Mouse (Mus musculus) v-Abl transformed pro-B cells (cell line): Measurements from ENCODE around the gene Kcnip4.

Experiments used
- in situ Hi-C, 2 experiments: fragments of 400-800 bp; cut with MboI; formaldehyde crosslinking; loops; one replicate each; pipeline ENCODE4 v1.15.1; 2025; ENCODE audit not compliant: unreplicated experiment in 2 of 2

Kcnip4 gene

GRCm38 (mm10) chr5:49524394-49525241 is at the start of gene Kcnip4:
TSS of gene Kcnip4 (minus strand) at chr5:49524907.
- in situ Hi-C loops, result no loop called here

GRCm38 (mm10) chr5:49571876-49572275 is 47.2 kb upstream of the Kcnip4 start:
- in situ Hi-C loops, result no loop called here

GRCm38 (mm10) chr5:49563751-49564150 is 39.0 kb upstream of the Kcnip4 start:
- in situ Hi-C loops, result no loop called here

- in situ Hi-C loops, result no loop called here
These were observed 32.7 kb upstream of the Kcnip4 start for GRCm38 (mm10) chr5:49557436-49557835.

GRCm38 (mm10) chr5:49547884-49548283 is 23.2 kb upstream of the Kcnip4 start:
- in situ Hi-C loops, result no loop called here

GRCm38 (mm10) chr5:49529362-49529761 is 4.7 kb upstream of the Kcnip4 start:
- in situ Hi-C loops, result no loop called here

GRCm38 (mm10) chr5:49525242-49525612 is 520 bp upstream of the Kcnip4 start:
- in situ Hi-C loops, result no loop called here

- in situ Hi-C loops, result no loop called here
These were observed 712 bp downstream of the Kcnip4 start for GRCm38 (mm10) chr5:49523997-49524393.

GRCm38 (mm10) chr5:49522986-49523385 is 1.7 kb downstream of the Kcnip4 start:
- in situ Hi-C loops, result no loop called here

GRCm38 (mm10) chr5:49498743-49499142 is 26.0 kb downstream of the Kcnip4 start:
- in situ Hi-C loops, result no loop called here

- in situ Hi-C loops, result no loop called here
These were observed 37.4 kb downstream of the Kcnip4 start for GRCm38 (mm10) chr5:49487270-49487669.

- in situ Hi-C loops, result no loop called here
These were observed 54.0 kb downstream of the Kcnip4 start for GRCm38 (mm10) chr5:49470738-49471137.

GRCm38 (mm10) chr5:49460643-49461276 is 63.9 kb downstream of the Kcnip4 start:
- in situ Hi-C loops, result no loop called here

GRCm38 (mm10) chr5:49453100-49453499 is 71.6 kb downstream of the Kcnip4 start:
- in situ Hi-C loops, result no loop called here

- in situ Hi-C loops, result no loop called here
These were observed 73.4 kb downstream of the Kcnip4 start for GRCm38 (mm10) chr5:49451295-49451694.

- in situ Hi-C loops, result no loop called here
These were observed 73.8 kb downstream of the Kcnip4 start for GRCm38 (mm10) chr5:49450876-49451275.

- in situ Hi-C loops, result no loop called here
These were observed 87.5 kb downstream of the Kcnip4 start for GRCm38 (mm10) chr5:49437236-49437635.

GRCm38 (mm10) chr5:49427689-49428088 is 97.0 kb downstream of the Kcnip4 start:
- in situ Hi-C loops, result no loop called here

GRCm38 (mm10) chr5:49419707-49420106 is 105.0 kb downstream of the Kcnip4 start:
- in situ Hi-C loops, result no loop called here

- in situ Hi-C loops, result no loop called here
These were observed 116.4 kb downstream of the Kcnip4 start for GRCm38 (mm10) chr5:49408351-49408750.

- in situ Hi-C loops, result no loop called here
These were observed 154.1 kb downstream of the Kcnip4 start for GRCm38 (mm10) chr5:49370543-49371076.
